Mouse (Mus musculus): ENCODE data around the gene Hps4. TPM values are rescaled to one million over a fixed set of nuclear protein-coding genes. Genes with fewer than 3 reads are reported as not detected.

The Hps4 gene
- polyA plus RNA-seq, 1 experiment = 22.7 TPM

DNA sequence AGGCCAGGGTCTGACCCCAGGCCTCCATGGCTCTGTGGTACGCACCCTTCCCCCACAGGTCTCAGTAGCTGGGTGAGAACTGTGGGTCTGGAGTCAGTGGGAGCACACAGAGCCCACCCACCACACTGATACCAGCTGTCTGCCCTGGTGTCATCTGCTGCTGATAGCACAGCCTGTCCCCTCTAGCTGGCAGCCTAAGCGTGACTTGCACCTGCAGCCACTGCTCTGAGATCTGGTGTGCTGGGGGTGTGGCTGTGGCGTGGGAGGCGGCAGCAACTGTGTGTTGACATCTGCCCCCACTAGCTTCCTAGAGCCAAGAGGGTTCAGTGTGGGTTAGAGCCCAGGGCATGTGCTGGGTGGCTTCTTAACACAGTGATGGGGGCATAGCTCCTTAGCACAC lies 33.2 kb downstream of the Hps4 start:
- TF ChIP-seq POLR2A (IDR thresholded peaks at IDR 0.05; ENCODE audit: borderline replicate concordance, low read depth, low read length) = no peak
- no peak for TF ChIP-seq CTCF (IDR thresholded peaks at IDR 0.05; ENCODE audit: low read depth, low read length)
- Histone ChIP-seq H3K4me1 (ENCODE audit: control insufficient read depth, insufficient read depth, low read length) (no peaks in the 10 kb centered on the region), H3K27ac (ENCODE audit: insufficient read depth, low read depth, low read length) (no peak overlapping the region), H3K4me3 (ENCODE audit: insufficient read depth, low read length) (no peak overlapping the region)

DNA sequence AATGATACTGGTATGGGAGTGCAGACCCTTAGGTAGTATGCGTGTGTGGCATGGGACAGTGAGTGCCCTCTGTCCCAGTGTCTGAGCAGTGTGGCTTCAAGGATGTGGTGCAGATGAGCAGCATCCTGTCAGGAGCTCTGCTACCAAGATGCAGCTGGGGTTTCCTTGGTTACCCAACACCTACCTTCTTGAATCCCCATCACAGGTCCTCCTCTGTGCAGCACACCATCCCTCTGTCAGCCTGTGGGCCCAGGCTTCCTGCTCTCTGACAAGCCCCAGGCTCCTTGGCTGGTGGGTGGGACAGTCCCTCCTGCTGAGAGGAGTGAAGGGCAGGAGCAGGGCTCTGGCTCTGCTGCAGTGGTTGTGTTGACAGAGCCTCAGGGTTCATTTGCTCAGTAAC lies 34.5 kb downstream of the Hps4 start:
- Histone ChIP-seq H3K27ac (ENCODE audit: insufficient read depth, low read depth, low read length) (no peak overlapping the region), H3K4me1 (ENCODE audit: control insufficient read depth, insufficient read depth, low read length) (no peaks in the 10 kb centered on the region), H3K4me3 (ENCODE audit: insufficient read depth, low read length) (no peak overlapping the region)
- no peak for TF ChIP-seq CTCF (IDR thresholded peaks at IDR 0.05; ENCODE audit: low read depth, low read length)
- no peak for TF ChIP-seq POLR2A (IDR thresholded peaks at IDR 0.05; ENCODE audit: borderline replicate concordance, low read depth, low read length)

DNA sequence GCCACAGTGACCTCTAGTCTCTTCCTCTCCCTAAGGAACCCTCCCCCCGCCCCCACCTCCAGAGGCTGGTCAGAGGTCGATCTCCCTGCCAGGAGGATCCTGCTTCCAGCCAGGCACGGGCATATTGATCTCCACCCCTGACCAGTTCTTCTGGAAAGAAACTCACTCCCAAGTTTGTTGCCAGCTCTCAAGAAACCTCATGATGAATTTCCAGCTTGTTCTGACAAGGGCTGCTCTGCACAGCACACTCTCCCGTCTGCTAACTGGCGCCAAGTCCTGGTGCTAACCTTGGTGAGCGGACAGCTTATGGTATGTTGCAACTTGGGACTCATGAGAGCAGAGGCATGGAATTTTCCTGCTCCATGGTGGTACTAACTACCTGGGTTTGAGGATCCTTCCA lies 35.8 kb downstream of the Hps4 start:
- no peak overlapping the region for H3K4me3 ChIP-seq (ENCODE audit: insufficient read depth, low read length)
- TF ChIP-seq CTCF (IDR thresholded peaks at IDR 0.05; ENCODE audit: low read depth, low read length) = no peak
- TF ChIP-seq POLR2A (IDR thresholded peaks at IDR 0.05; ENCODE audit: borderline replicate concordance, low read depth, low read length) = no peak
- no peak overlapping the region for H3K27ac ChIP-seq (ENCODE audit: insufficient read depth, low read depth, low read length)
- H3K4me1 ChIP-seq (ENCODE audit: control insufficient read depth, insufficient read depth, low read length) = no peaks in the 10 kb centered on the region

DNA sequence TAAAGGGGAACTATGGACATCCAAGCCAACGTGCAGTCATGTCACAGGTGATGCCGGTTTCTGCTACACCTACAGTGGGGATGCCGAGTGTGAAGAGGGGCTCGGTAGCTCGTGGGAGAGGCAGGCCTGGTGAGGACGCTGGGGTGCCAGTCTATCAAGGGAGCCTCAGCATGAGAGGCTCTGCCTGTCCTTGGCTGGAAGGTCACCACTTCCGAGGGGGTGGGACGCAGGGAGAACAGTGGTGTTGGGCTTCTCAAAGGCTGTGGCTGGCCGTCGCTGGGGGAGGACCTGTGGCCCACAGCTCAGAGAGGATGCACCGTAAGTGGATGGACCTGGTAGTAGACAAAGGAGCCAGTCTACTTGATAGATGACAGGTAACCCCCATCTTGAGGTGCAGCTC lies 38.3 kb downstream of the Hps4 start:
- Histone ChIP-seq H3K27ac (ENCODE audit: insufficient read depth, low read depth, low read length) (no peak overlapping the region), H3K4me3 (ENCODE audit: insufficient read depth, low read length) (no peak overlapping the region), H3K4me1 (ENCODE audit: control insufficient read depth, insufficient read depth, low read length) (no peaks in the 10 kb centered on the region)
- TF ChIP-seq POLR2A (IDR thresholded peaks at IDR 0.05; ENCODE audit: borderline replicate concordance, low read depth, low read length) = no peak
- no peak for TF ChIP-seq CTCF (IDR thresholded peaks at IDR 0.05; ENCODE audit: low read depth, low read length)

DNA sequence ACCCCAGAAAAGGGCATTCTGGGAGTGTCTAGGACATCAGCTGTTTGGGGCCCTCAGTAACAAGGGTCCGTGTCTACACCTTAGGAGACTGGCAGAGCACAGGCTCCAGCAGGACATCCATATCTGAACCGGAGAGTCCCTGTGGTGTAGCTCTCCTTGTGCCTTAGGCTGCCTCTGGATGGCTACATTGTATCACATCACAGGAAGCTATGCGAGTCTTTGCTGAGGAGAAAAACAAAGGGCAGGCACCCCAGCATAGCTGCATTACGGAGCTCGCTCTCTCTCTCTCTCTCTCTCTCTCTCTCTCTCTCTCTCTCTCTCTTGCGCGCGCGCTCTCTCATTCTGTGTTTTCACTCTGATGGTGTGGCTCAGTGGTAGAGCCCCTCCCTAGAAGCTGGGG lies 39.2 kb downstream of the Hps4 start:
- TF ChIP-seq CTCF (IDR thresholded peaks at IDR 0.05; ENCODE audit: low read depth, low read length) = no peak
- no peaks in the 10 kb centered on the region for H3K4me1 ChIP-seq (ENCODE audit: control insufficient read depth, insufficient read depth, low read length)
- H3K4me3 ChIP-seq (ENCODE audit: insufficient read depth, low read length) = no peak overlapping the region
- no peak overlapping the region for H3K27ac ChIP-seq (ENCODE audit: insufficient read depth, low read depth, low read length)

DNA sequence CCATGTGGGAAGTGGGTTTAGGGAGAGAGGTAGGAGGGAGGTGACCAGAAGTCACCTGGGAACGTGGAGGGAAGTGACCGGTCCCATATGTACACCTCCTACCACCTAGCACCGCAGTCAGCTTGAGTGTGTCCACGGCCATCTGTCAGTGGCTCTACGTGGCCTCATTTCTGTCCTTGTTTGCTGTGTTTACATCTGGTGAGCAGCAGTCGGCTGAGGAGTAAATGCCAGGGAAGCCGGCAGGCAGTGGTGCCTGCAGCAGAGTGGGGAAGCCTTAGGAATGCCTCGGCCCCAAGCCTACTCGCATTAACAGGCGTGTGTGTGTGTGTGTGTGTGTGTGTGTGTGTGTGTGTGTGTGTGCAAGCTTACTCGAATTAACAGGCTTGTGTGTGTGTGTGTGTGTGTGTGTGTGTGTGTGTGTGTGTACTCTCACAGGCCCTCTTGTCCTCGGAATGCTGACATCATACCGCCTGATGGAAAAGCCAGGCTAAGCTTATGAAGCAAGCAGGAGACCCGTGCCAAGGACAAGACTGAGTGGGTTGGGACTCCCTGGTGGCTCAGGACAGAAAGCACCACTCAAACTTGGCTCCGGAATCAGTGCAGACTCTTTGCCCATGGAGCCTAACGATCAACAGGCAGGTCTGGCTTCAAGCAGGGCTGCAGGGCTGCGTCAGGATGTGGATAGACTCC lies 39.9 kb downstream of the Hps4 start:
- TF ChIP-seq POLR2A (IDR thresholded peaks at IDR 0.05; ENCODE audit: borderline replicate concordance, low read depth, low read length) (no peak), CTCF (IDR thresholded peaks at IDR 0.05; ENCODE audit: low read depth, low read length) (no peak)
- Histone ChIP-seq H3K4me3 (ENCODE audit: insufficient read depth, low read length) (no peak overlapping the region), H3K4me1 (ENCODE audit: control insufficient read depth, insufficient read depth, low read length) (no peaks in the 10 kb centered on the region), H3K27ac (ENCODE audit: insufficient read depth, low read depth, low read length) (no peak overlapping the region)

DNA sequence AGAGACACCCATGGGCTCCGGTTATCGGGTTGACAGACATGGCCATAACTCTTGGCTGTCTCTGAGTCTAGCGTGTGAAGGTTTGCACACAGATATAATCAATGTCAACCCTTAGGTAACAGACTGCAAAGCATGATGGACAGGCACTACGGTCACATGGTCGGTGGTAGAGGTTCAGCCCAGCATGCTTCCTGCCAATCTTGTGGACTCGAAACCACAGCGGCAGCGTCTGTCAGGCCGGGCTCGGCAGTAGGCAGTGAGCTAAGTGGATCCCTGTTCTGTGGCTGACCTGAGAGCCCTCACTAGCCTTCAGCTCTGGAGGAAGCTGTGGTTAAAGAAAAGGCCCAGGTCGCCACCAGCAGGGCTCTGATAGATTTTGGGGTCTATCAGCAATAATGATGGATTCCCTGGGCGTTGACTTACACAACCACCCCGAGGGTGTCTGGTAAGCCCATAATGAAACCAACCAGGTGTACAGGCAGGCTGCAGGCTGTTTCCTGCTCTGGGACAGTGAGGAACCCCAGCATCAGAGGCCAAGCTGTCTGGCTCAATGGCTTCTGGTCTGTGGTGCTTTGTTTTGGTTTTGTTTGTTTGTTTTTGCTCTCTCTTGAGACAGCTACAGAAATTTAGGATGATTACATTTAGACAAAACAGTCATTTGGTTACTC lies 42.1 kb downstream of the Hps4 start:
- no peak overlapping the region for H3K4me3 ChIP-seq (ENCODE audit: insufficient read depth, low read length)
- no peaks in the 10 kb centered on the region for H3K4me1 ChIP-seq (ENCODE audit: control insufficient read depth, insufficient read depth, low read length)
- no peak overlapping the region for H3K27ac ChIP-seq (ENCODE audit: insufficient read depth, low read depth, low read length)
- TF ChIP-seq POLR2A (IDR thresholded peaks at IDR 0.05; ENCODE audit: borderline replicate concordance, low read depth, low read length) (no peak), CTCF (IDR thresholded peaks at IDR 0.05; ENCODE audit: low read depth, low read length) (no peak)

DNA sequence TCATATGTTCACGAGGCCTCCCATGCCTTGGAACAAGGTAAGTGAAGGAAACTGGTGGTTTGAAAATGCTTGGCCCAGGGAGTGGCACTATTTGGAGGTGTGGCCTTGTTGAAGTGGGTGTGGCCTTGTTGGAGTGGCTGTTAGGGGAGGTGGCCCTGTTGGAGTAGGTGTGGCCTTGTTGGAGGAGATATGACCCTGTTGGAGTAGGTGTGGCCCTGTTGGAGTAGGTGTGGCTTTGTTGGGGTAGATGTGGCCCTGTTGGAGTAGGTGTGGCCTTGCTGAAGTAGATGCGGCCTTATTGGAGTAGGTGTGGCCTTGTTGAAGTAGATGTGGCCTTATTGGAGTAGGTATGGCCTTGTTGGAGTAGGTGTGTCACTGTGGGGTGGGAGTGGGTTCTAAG lies 43.1 kb downstream of the Hps4 start:
- Histone ChIP-seq H3K4me3 (ENCODE audit: insufficient read depth, low read length) (no peak overlapping the region), H3K27ac (ENCODE audit: insufficient read depth, low read depth, low read length) (no peak overlapping the region), H3K4me1 (ENCODE audit: control insufficient read depth, insufficient read depth, low read length) (no peaks in the 10 kb centered on the region)
- TF ChIP-seq CTCF (IDR thresholded peaks at IDR 0.05; ENCODE audit: low read depth, low read length) (no peak), POLR2A (IDR thresholded peaks at IDR 0.05; ENCODE audit: borderline replicate concordance, low read depth, low read length) (no peak)

DNA sequence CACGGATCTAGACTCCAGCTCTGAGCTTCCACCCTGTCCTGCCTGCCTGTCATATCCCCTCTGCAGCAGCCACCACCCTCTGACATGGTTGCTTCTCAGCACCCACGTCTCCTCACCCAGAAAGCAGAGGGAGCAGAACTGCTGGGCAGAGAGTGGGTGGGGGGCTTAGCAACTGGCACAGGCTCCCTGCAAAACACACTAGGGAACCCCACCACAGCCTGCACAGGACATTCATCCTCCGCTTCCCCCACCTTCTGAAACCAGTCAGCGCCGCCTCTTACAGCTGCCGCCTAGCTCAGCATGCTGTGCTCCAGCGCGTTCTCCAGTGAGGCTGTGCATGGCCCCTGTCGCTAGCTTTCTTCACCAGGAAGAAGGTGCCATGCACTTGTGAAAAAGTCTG lies 46.5 kb downstream of the Hps4 start:
- no peak overlapping the region for H3K4me3 ChIP-seq (ENCODE audit: insufficient read depth, low read length)
- TF ChIP-seq POLR2A (IDR thresholded peaks at IDR 0.05; ENCODE audit: borderline replicate concordance, low read depth, low read length) (no peak), CTCF (IDR thresholded peaks at IDR 0.05; ENCODE audit: low read depth, low read length) (no peak)
- no peak overlapping the region for H3K27ac ChIP-seq (ENCODE audit: insufficient read depth, low read depth, low read length)
- H3K4me1 ChIP-seq (ENCODE audit: control insufficient read depth, insufficient read depth, low read length) = no peaks in the 10 kb centered on the region

DNA sequence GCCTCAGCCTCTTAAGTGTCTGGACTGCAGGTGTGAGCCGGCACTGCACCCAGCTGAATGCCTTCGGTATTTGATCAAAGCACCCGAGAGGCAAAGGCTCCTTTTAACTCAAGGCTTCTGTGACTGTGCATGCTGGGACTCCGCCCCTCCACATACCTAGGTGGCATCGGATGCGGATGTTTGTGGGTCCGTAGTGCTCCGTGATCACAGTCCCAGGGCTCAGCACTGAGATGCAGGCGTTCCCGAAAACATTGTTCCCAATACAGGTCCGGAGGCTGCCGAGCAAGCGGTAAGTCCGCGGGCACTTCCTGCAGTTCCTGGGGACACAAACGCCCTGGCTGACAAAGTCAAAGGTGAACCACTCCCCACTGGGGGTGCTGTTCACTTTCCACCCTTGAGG lies 48.1 kb downstream of the Hps4 start:
- Histone ChIP-seq H3K4me1 (ENCODE audit: control insufficient read depth, insufficient read depth, low read length) (no peaks in the 10 kb centered on the region), H3K27ac (ENCODE audit: insufficient read depth, low read depth, low read length) (no peak overlapping the region)

More for the DNA sequence above, 48.1 kb downstream of the Hps4 start:
- no peak overlapping the region for H3K4me3 ChIP-seq (ENCODE audit: insufficient read depth, low read length)
- TF ChIP-seq POLR2A (IDR thresholded peaks at IDR 0.05; ENCODE audit: borderline replicate concordance, low read depth, low read length) = no peak
- TF ChIP-seq CTCF (IDR thresholded peaks at IDR 0.05; ENCODE audit: low read depth, low read length) = no peak

All from bone marrow macrophage, adult 2 months (primary cell).